Mouse (Mus musculus) megakaryocyte-erythroid progenitor cell, adult 5-6 weeks (primary cell): ENCODE measurements around the gene L1td1. TPM values are rescaled to one million over a fixed set of nuclear protein-coding genes. Genes with fewer than 3 reads are reported as not detected.
"Not testable (repeated sequence)": the region's sequence is repeated elsewhere in the genome, so short reads cannot be mapped to it uniquely, and the experiment has no call there.

ENCODE experiments used
- ATAC-seq: replicated peaks from 2 replicates; pipeline ENCODE4 v1.8.0; 2016; ENCODE audit warnings: mild to moderate bottlenecking, inconsistent platforms; ENCODE audit not compliant: severe bottlenecking, poor library complexity, low FRiP score, low TSS enrichment
- total RNA-seq, 2 experiments: library from RNA; stranded (forward) in 1 of 2; stranded (reverse) in 1 of 2; fragments of 200-1000, 215-1000 nt in 1 of 2; fragments of >200 nt in 1 of 2; fragmentation: Nextera tagmentation in 1 of 2; gene quantifications; 2 replicates each; pipeline ENCODE4 v1.2.3; 2014 to 2017

L1td1 gene
- total RNA-seq (2014; fragmentation: Nextera tagmentation): not detected in 2 replicates
- total RNA-seq (2017): not detected in 2 replicates

DNA sequence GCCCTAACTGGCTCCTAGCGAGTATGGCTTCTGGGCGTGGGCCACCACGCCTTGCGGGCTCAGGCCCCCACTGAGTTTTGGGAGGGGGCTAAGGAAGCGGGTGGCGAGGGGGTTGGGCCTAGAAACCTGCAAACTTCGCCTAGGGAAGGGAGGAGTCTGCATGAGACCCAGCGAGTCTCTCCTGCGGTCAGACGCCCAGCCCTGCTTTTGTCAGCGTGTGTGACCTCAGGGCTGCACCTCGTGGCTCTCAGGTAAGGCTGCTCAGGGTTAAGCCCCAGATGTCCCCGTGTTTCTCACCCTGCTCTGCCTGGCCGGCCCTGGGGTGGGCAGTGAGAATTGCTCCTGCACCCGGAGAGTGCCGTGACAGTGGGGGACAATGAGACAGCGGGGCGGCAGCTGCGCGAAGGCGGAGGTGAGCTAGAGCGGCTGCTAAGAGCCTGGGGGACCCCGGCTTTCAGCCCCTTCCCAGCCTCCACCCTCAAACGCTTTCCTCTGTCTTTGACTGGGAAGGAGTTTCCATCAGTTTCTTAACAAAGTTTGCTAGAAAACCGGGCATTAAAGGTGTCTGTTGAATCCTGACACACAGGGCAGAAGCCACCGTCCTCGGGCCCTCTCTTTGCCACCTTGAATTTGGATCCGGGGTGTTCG, at the start of gene L1td1:
Gene L1td1 (plus strand): TSS at position 145 of the 648 bp plus-strand sequence.
- ATAC-seq: 0 out of 2 replicates have a peak, but pooled peaks have one; percentile 28

DNA sequence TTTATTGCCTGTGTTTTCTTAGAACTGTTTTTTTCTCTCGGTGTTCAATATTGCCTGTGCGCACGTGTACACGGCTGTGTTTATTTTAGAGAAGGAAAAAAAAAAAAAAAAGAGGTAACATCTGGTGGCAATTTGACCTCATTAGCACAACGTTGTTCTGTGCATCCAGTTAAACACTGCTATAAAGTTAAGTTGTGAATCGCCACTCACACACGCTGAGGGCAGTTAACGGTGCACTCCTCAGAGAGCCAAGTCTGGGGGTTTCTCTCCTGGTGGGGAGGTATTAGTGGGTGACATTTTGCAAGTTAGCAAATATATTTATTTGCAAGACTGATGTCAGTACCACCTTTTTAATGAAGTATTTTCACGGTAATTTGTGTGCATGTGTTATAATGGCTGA, 49.0 kb upstream of the L1td1 start:
- no peak for ATAC-seq

- ATAC-seq: no peak
Measured at GRCm38 (mm10) chr4:98686678-98687267, 39.8 kb upstream of the L1td1 start.

- no peak for ATAC-seq
Measured at GRCm38 (mm10) chr4:98688116-98688515, 38.4 kb upstream of the L1td1 start.

- ATAC-seq: no peak
Measured at GRCm38 (mm10) chr4:98688520-98688919, 38.0 kb upstream of the L1td1 start.

GRCm38 (mm10) chr4:98689988-98690387, 36.5 kb upstream of the L1td1 start:
- no peak for ATAC-seq

DNA sequence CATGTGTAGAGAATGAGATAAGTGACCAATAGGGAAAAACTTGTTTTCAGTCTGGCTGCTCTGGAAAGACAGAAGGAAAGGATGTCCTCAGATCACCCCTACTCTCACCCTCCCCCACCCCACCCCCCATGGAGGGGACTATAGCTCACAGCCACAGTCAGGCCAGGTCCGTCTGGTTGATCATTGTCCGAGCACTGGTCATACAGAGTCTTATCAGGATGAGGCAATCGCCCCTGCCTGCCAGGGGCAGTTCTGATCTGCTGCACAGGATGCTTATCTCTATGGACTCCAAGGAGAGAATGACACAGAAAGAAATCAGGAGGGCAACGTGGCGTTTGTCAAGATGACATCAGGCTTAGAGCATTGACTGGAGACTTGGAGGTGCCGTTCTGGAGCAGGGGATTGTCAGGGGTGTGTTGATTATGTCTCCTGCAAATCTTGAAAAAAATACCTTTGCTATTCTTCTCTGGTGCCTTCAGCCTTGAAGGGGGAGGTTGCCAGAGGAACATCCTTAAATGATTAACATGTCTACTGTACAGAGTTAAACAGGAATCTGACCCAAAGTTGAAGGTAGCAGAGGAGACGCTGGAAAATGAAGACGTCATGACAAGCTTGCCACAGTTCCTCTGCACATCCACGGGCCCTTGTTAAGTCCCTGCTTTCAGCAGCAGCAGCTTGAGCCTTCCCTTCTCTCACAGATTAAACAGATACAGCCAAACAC, 32.9 kb upstream of the L1td1 start:
- ATAC-seq: no peak

DNA sequence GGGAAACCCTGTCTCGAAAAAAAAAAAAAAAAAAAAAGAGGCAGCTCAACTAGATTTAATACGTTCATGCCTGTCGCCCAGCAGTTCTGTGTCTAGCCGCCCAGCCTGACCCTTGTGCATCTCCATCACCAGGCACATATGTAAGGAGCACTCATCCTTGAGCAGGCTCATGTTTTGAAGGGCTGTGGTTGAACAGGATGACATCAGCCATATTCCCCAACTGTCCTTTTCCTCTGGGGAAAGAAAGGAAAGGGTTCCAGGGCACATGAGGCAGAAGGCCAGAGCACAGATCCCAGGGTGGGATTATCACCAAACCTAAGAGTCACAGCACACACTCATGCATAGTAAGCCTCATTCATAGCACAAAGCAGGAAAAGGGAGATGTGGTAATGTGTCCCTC, 28.6 kb upstream of the L1td1 start:
- ATAC-seq: no peak

GRCm38 (mm10) chr4:98698921-98699320, 27.6 kb upstream of the L1td1 start:
- 0 out of 2 replicates have a peak, but pooled peaks have one; percentile 41 for ATAC-seq

- ATAC-seq: no peak
Measured at GRCm38 (mm10) chr4:98700156-98700555, 26.4 kb upstream of the L1td1 start.

GRCm38 (mm10) chr4:98702201-98702894, 24.2 kb upstream of the L1td1 start:
- 0 out of 2 replicates have a peak, but pooled peaks have one; percentile 43 for ATAC-seq

DNA sequence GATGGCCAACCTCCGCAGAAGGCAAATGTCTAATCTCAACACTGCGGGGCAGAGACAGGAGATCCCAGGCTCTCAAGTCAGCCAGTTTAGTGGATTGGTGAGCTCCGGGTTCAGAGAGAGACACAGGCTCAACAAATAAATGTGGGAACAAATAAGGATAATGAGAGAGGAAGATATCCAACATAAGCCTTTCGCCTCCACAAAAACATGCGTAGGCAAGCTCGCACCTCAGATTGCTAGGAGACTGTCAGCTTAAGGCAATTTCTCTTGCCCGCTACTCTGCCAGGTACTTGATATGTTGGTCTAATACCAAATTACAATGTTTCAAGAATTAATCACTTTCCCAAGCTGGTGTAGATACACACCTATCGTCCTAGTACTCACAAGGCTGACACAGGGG, 15.6 kb upstream of the L1td1 start:
- ATAC-seq: no peak

GRCm38 (mm10) chr4:98717735-98718546, 8.6 kb upstream of the L1td1 start:
- ATAC-seq: no peak

DNA sequence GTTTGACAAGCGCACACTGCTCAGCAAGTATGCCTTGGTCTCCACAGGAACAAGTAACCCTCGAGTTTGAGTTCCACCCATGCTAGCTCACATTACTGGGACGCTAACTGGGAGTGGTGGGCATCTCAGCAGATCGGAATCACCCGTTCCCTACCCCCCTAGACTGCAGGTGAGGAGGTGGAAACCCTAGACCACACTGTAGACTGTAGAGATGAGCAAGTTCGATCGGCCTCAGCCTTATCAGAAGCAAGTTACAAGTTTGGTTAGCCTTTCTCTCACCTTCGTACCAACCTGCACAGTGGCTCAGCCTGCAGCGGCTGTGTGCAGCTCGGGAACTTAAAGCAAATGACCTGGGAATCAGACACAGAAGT, 8.0 kb upstream of the L1td1 start:
- ATAC-seq: no peak

GRCm38 (mm10) chr4:98722454-98722853, 4.1 kb upstream of the L1td1 start:
- ATAC-seq: peak; percentile 84

GRCm38 (mm10) chr4:98724682-98725081, 1.9 kb upstream of the L1td1 start:
- ATAC-seq: not testable (repeated sequence)

- ATAC-seq: peak; percentile 59; the same call in 1 of the 2 replicates
Measured at GRCm38 (mm10) chr4:98725439-98725838, 1.1 kb upstream of the L1td1 start.

- 0 out of 2 replicates have a peak, but pooled peaks have one; percentile 3 for ATAC-seq
Measured at GRCm38 (mm10) chr4:98727295-98727958, 893 bp downstream of the L1td1 start.

GRCm38 (mm10) chr4:98727959-98728347, 1.4 kb downstream of the L1td1 start:
- no peak for ATAC-seq
